Mouse (Mus musculus): Measurements from ENCODE around the gene Gm48551. TPM values are rescaled to one million over a fixed set of nuclear protein-coding genes. Genes with fewer than 3 reads are reported as not detected.
A peak's percentile ranks its signal among the peaks of the same experiment; 100 is the strongest.

Gm48551 gene
- polyA plus RNA-seq, 1 experiment from 2014 or later: 0.07 TPM

DNA sequence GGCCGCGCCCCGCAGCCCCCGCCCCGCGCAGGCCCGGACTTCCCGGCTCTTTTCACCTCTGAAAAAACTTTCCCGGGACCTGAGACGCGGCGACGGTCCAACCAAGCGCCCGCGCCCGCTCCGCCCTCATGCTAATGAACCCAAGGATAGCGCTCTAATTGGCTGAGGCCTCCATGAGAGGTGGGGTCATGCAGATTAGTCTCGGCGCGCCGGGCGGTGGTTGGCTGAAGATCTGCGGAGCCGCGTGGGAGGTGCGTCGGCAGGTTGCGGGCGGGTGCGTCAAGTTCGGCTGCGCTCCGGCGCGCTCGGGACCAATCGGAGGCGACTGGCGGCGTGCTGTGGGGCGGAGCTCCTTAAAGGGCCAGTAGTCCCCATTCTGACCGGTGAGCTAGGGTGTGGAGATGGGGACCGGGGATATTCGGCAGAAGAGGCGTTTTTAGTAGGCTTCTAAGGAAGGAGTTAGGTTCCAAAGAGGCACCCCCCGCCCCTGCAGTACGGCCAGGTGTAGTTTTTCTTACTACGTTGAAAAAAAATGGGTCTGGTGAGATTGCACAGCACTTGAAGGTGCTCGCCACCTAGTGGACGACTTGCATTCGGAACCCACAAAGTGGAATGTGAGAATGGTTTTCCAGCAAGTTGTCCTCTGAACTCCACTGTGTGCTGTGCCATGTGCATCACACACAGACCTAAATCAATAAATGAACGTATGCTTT is 33.8 kb upstream of the Gm48551 start, which contains the start of gene Hmg20b:
Gene Hmg20b (minus strand): TSS at position 130 of the 713 bp plus-strand sequence.
- no peaks in the 10 kb centered on the region; the same call in 1 of the 2 replicates for H3K36me3 ChIP-seq (ENCODE audit: inconsistent target)
- H3K79me2 ChIP-seq (ENCODE audit: inconsistent target): peaks cover 21% of the 10 kb centered on the region; the same call in 1 of the 2 replicates
- H3K27ac ChIP-seq: peak within 1 kb of the TSS; percentile 58
- WGBS (ENCODE audit: missing documents): under 1% methylated on average over 54 of the region's 54 CpGs
- peak within 1 kb of the TSS; percentile 58 for H3K4me3 ChIP-seq (ENCODE audit: inconsistent target)

DNA sequence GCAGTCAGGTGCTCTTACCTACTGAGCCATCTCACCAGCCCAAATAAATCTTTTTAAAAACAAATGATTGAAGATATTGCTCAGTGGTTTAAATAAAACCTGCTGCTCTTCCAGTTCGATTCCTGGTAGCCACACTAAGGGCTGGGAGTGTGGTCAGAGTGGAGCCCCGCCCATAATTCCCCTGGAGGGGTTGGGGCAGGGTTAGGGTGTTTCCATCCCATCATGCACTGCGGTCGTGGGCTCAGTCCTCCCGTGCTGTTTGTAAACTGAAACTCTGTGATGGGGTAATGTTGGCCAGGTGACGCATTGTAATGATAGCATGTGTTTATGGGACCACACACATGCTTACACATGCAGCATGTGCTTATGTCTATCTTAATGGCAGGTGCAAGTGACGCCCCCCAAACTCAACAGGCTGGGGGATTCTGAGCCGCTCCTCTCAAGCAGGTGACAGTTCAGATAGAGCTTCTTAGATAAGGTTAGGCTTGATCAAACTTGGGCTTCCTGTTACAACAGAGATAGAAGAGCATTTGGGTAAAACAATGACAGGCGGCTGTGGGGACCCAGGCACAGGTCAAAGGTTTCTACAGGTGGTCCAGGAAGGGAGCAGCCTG is 32.5 kb upstream of the Gm48551 start:
- Histone ChIP-seq H3K4me3 (ENCODE audit: inconsistent target) (no peak overlapping the region), H3K27ac (no peak overlapping the region; the same call in 1 of the 2 replicates), H3K36me3 (ENCODE audit: inconsistent target) (no peaks in the 10 kb centered on the region; the same call in 1 of the 2 replicates), H3K79me2 (ENCODE audit: inconsistent target) (peaks cover 27% of the 10 kb centered on the region; the same call in 1 of the 2 replicates)
- 68% methylated on average over 9 of the region's 9 CpGs for WGBS (ENCODE audit: missing documents)

DNA sequence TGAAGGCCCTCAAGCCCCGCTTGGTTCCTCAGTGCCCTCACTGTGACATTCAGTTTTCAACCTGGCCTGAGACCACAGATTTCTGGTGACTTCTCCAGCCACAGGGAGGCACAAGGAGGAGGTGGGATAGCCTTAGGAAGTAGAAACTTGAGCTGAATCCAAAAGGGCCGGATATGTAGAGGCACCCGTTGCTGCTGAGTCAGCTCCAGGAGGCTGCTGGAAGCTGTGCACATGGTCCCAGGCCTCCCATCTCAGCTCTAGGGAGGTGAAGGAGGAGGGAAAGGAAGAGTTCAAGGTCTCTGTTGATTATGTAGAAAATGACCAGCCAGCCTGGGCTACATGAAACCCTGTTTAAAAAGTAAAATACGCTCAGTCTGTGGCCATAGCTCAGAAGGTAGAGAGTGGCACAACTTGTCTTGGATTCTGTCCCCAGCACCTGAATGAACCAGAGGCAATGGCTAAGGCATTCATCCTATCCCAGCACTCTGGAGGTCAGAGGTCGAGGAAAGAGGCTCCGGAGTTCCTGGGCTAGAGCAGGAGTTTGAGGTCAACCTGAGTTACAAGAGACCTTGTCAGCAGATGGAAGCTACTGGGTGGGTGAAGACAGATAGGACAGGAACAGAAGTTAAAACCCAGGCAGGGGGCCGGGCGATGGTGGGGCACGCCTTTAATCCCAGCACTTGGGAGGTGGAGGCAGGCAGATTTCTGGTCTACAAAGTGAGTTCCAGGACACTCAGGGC is 29.4 kb upstream of the Gm48551 start:
- peak overlapping the region; percentile 100 for H3K27ac ChIP-seq
- WGBS (ENCODE audit: missing documents): 61% methylated on average over 6 of the region's 9 CpGs
- no peak overlapping the region for H3K4me3 ChIP-seq (ENCODE audit: inconsistent target)
- H3K36me3 ChIP-seq (ENCODE audit: inconsistent target): peaks cover 3% of the 10 kb centered on the region; the same call in 1 of the 2 replicates
- peaks cover 53% of the 10 kb centered on the region for H3K79me2 ChIP-seq (ENCODE audit: inconsistent target)

DNA sequence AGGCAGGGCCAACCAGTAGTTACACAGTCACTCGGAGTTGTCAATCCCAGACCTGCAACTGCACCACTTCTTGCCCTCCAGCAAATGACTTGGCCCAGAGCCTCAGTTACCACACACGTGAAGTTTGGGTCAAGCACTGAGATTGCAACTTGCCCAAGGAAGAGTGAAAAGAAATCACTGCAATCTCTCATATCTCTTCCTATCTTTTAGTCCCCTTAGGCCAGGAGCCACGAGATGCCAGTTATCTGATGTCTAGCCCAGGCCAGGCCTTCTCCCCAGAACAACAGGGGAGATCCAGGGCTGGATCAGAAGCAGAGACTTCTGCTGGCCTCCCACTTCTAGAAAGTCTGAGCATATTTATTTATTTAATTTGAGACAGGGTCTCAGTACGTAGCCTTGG is 28.7 kb upstream of the Gm48551 start:
- Histone ChIP-seq H3K36me3 (ENCODE audit: inconsistent target) (peaks cover 8% of the 10 kb centered on the region; the same call in 1 of the 2 replicates), H3K79me2 (ENCODE audit: inconsistent target) (peaks cover 60% of the 10 kb centered on the region), H3K27ac (peak overlapping the region; percentile 100), H3K4me3 (ENCODE audit: inconsistent target) (no peak overlapping the region)
- 69% methylated on average over 4 of the region's 4 CpGs for WGBS (ENCODE audit: missing documents)

DNA sequence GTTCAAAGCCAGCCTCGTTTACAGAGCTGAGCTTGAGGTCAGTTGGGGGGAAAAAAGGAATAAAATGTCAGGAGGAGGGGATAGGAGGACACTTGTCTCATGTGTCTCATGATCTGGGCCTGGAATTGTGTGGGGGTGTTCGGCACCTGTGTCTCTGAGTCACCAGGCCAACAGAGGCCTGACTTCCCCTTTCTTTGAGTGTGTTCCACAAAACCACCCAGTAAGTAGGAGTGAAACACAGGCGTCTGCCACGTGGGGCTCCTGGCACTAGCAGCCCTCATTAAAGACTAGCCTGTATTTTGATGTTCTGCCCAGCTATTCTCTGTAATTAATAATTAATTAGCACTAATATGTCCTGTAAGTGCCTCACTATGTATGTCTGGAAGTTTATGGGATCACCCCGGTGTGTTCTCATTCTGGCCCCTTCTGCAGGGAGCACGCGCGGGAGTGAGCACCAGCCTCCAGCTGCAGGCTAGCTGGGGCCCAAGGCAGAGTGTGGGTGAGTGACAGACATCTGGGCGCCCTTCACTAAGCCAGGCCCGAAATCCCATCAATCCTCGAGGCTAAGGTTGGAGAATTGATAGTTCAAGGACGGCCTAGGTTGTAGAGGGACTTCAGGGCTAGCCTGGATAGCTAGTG is 27.8 kb upstream of the Gm48551 start:
- peak overlapping the region; percentile 59 for H3K4me3 ChIP-seq (ENCODE audit: inconsistent target)
- peaks cover 69% of the 10 kb centered on the region for H3K79me2 ChIP-seq (ENCODE audit: inconsistent target)
- peak overlapping the region; percentile 100 for H3K27ac ChIP-seq
- WGBS (ENCODE audit: missing documents): 7% methylated on average over 12 of the region's 12 CpGs
- peaks cover 17% of the 10 kb centered on the region for H3K36me3 ChIP-seq (ENCODE audit: inconsistent target)

DNA sequence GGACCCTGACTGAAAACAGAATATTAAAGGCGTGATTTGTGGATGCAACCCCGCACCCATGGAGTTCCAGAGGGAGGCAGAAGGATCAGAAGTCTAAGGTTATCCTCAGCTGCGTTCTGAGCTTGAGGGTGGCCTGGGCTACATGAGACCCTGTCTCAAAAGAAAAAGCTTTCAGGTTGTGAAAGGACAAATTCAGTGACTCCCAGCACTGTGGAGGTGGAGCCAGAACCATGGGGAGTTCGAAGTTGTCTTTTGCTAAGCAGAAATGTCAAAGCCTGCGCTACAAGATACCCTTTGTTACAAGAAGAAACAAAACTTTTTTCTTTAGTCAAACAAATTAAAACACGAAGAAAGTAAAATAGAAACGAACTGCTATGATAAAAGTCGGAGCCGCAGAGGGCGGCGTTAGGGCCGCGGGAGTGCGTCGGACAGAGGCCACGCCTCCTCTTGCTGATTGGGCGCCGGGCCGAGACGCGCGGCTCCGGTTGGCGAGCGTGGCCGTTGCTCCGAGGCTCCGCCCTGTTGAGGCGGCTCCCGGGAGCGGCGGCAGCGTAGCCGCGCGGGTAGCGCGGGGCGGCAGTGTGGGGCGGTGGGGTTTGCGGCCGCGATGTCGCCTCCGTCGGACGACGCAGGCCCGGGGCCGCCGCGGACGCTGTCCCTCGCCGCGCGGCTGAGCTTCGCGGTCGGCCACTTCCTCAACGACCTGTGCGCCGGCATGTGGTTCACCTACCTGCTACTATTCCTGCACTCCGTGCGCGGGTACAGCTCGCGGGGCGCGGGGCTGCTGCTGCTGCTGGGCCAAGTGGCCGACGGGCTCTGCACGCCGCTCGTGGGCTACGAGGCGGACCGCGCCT is 27.0 kb upstream of the Gm48551 start, which contains the start of gene Mfsd12:
Gene Mfsd12 (plus strand): TSS at position 501 of the 854 bp plus-strand sequence.
- under 1% methylated on average over 69 of the region's 79 CpGs for WGBS (ENCODE audit: missing documents)
- H3K36me3 ChIP-seq (ENCODE audit: inconsistent target): peaks cover 25% of the 10 kb centered on the region
- H3K4me3 ChIP-seq (ENCODE audit: inconsistent target): peak within 1 kb of the TSS; percentile 89
- H3K79me2 ChIP-seq (ENCODE audit: inconsistent target): peaks cover 76% of the 10 kb centered on the region
- peak within 1 kb of the TSS; percentile 100 for H3K27ac ChIP-seq

DNA sequence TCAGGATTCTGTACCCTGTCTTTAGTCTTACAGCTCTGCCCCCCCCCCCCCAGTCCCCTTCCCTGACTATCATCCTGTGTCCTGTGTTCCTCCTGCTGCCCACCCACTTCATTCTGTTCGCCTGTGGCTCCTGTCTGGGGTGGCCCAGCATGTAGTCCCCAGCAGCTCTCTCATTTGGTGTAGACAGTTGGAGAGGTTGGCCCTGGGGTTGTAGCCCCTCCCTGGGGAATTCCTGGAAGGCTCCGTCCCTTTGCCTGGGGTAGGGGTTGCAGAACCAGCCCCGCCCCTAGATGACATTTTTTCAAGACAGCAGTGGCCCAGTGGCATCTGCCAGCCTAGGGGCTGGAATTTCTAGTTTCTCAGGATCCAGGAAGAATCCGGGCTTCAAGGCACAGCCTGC is 26.1 kb upstream of the Gm48551 start:
- WGBS (ENCODE audit: missing documents): 13% methylated on average over 4 of the region's 4 CpGs

DNA sequence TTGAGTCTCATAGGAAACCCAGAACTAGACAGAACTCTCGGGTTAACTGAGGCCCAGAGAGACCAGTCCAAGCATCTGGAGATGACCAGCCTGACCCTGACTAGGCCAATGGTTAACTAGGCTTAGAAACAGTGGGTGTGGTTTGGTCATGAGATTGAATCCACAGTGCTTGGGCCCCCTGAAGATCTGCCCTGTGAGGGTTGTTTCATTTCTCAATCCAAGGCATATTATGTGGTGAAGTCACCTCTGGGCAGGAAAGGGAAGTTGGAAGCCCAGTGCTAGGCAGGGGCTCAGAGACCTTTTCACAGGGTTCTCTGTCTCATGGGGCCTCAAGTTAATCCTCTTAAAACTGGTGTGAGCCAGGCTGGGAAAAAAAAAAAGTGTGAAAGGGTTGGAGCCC is 25.4 kb upstream of the Gm48551 start:
- Histone ChIP-seq H3K36me3 (ENCODE audit: inconsistent target) (peaks cover 38% of the 10 kb centered on the region), H3K27ac (peak overlapping the region; percentile 100), H3K4me3 (ENCODE audit: inconsistent target) (peak overlapping the region; percentile 89), H3K79me2 (ENCODE audit: inconsistent target) (peaks cover 86% of the 10 kb centered on the region)
- 8% methylated on average over 1 of the region's 1 CpGs for WGBS (ENCODE audit: missing documents)

More for the DNA sequence above, 26.1 kb upstream of the Gm48551 start:
- H3K36me3 ChIP-seq (ENCODE audit: inconsistent target): peaks cover 35% of the 10 kb centered on the region
- H3K4me3 ChIP-seq (ENCODE audit: inconsistent target): peak overlapping the region; percentile 89
- H3K79me2 ChIP-seq (ENCODE audit: inconsistent target): peaks cover 86% of the 10 kb centered on the region
- peak overlapping the region; percentile 100 for H3K27ac ChIP-seq

DNA sequence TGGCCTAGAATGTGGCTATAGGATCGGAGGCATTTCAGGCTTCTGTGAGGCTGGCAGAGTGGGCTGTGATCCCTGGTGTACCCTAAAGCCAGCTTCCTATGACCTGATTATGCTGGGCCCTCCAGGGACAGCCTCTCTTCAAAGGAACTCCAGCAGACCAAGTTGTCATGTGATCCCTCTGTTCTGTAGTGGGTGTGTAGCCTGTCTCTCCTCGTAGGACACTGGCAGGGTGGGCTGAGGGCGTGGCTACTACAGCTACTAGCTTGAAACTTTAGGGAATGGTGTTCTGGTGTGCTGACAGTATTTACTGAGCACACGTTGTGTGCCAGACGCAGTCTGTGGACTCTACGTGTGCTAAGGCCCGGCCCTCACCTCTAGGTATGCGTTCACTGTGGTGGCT is 23.5 kb upstream of the Gm48551 start:
- H3K27ac ChIP-seq: peak overlapping the region; percentile 100
- H3K79me2 ChIP-seq (ENCODE audit: inconsistent target): peaks cover 69% of the 10 kb centered on the region
- peak overlapping the region; percentile 89 for H3K4me3 ChIP-seq (ENCODE audit: inconsistent target)
- peaks cover 41% of the 10 kb centered on the region for H3K36me3 ChIP-seq (ENCODE audit: inconsistent target)
- 89% methylated on average over 8 of the region's 8 CpGs for WGBS (ENCODE audit: missing documents)

DNA sequence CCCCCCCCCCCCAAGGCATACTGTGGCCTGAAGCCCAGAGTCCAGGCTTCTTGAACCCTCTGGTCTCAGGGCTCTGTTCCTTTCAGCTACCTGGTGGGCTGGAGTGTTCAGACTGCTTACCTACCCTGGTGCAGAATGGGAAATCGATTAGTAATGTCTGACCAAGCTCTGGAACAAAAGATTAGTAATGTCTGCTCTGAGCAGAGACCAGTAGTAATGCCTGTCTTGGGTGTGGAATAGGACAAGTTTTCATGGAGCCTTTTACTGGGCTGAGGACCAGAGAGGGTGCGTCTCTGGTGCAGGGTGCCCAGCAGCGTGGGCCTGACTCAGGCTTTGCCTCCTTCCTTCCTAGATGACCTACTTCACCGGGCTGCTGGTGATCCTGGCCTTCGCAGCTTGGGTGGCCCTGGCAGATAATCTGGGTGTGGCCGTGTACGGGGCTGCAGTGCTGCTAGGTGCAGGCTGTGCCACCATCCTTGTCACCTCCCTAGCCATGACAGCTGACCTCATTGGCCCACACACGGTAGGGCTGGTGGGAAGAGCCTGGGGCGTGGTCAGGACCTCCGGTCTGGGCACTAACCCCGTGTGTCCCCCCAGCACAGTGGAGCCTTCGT is 21.8 kb upstream of the Gm48551 start:
- peaks cover 63% of the 10 kb centered on the region for H3K79me2 ChIP-seq (ENCODE audit: inconsistent target)
- 92% methylated on average over 12 of the region's 12 CpGs for WGBS (ENCODE audit: missing documents)
- no peak overlapping the region for H3K4me3 ChIP-seq (ENCODE audit: inconsistent target)
- H3K36me3 ChIP-seq (ENCODE audit: inconsistent target): peaks cover 42% of the 10 kb centered on the region
- H3K27ac ChIP-seq: 0 out of 2 replicates have a peak overlapping the region, but pooled peaks have one; percentile 4

DNA sequence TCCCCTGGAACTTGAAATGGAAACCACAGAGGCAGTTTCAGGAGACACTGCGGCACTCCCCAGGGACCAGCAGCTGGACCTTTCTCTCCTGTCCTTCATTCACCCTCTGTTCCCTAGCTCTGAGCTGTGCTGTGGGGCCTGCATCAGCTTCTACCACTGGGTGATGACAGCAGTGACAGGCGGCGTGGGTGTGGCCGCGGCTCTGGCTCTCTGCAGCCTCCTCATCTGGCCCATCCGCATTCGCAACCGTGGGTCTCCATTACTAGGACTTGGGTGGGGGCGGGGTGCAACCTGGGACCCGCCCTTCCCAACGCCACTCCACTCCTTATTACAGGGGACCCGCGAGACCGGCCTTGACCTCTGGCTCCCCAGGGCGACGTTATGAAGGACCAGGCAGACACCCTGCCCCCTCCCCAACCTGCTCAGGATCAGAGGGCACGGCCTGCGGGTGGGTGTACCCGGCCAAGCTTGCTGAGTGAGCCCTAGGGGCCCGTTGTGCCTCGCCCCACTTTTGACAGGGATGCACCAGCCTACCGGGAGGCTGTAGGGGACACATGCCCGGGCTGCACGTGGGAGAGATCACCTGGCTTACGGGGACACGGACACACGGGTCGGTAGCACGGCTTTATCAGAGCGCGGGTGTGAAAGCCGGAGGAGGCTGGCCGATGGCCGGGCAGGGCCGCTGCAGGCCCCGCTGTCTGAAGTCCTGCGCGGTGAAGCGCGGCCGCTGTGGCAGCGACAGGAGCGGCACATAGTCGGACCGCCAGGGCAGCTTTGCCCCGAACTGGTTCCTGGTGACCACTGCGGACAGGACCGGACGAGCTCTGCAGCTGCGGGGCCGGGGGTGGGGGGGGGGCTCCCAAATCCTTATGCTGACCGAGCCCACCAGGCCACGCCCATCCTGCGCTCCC is 20.6 kb upstream of the Gm48551 start:
- WGBS (ENCODE audit: missing documents): 93% methylated on average over 43 of the region's 54 CpGs
- Histone ChIP-seq H3K4me3 (ENCODE audit: inconsistent target) (no peak overlapping the region), H3K36me3 (ENCODE audit: inconsistent target) (peaks cover 55% of the 10 kb centered on the region), H3K79me2 (ENCODE audit: inconsistent target) (peaks cover 51% of the 10 kb centered on the region), H3K27ac (no peak overlapping the region)

DNA sequence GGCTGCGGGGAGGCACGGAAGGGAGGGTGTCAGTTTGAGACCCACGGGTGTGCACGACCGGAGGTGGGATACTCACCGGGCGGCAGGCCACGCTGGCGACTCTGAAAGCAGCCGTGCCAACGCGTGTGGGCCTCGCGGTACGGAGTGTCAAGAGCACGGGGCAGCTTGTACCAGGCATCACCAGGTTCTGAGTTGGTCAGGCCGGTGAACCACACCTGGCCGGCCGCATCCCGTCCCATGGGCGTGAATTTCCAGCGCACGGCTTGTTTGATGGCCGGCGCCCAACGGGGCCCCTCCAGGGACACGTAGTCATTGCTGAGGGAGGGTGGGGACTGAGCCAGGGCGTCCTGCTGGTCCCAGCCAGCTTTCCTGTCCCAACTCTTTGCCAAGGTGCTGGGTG is 19.6 kb upstream of the Gm48551 start:
- 90% methylated on average over 25 of the region's 28 CpGs for WGBS (ENCODE audit: missing documents)
- H3K4me3 ChIP-seq (ENCODE audit: inconsistent target): no peak overlapping the region
- H3K79me2 ChIP-seq (ENCODE audit: inconsistent target): peaks cover 41% of the 10 kb centered on the region
- peak overlapping the region; percentile 36 for H3K27ac ChIP-seq
- H3K36me3 ChIP-seq (ENCODE audit: inconsistent target): peaks cover 63% of the 10 kb centered on the region

Data from macrophage (primary cell).